Mouse (Mus musculus): ENCODE results near the gene Kcnmb3. TPM values are rescaled to one million over a fixed set of nuclear protein-coding genes. Genes with fewer than 3 reads are reported as not detected.

The Kcnmb3 gene
- polyA plus RNA-seq, 1 experiment from 2014 or later = 0.16 TPM

DNA sequence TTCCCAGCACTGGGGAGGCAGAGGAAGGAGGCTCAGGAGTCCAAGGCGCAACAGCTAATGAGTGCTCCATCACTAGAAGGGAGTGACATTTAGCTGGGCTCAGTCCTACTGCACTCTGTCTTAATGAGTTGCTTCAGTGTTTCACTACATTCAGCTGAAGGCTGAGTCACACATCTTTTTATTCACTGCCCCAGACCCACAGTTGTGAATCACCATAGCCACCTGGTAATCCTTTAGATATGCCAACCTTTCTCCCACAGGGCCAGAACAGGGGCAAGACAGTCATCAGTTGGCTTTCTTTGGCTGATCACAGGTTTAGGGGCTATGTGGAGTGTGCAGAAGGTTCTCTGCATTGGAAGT, 4.7 kb upstream of the Kcnmb3 start:
- Histone ChIP-seq H3K9ac (replicated peaks; ENCODE audit: low read depth, low read length) (no peak overlapping the region), H3K4me3 (ENCODE audit: low read depth, low read length) (no peak overlapping the region), H3K4me1 (ENCODE audit: control insufficient read depth, insufficient read depth, low read length) (no peaks in the 10 kb centered on the region), H3K36me3 (ENCODE audit: control insufficient read depth, insufficient read depth, low read length) (no peaks in the 10 kb centered on the region), H3K27ac (ENCODE audit: low read depth, low read length) (no peak overlapping the region), H3K9me3 (ENCODE audit: control insufficient read depth, low read length) (no peaks in the 10 kb centered on the region), H3K27me3 (ENCODE audit: control insufficient read depth, insufficient read depth, low read length) (no peaks in the 10 kb centered on the region), H3K4me2 (ENCODE audit: low read depth, low read length) (no peak overlapping the region)
- WGBS = 90% methylated on average over 1 of the region's 1 CpGs
- ATAC-seq (ENCODE audit: low read depth) = no peak

DNA sequence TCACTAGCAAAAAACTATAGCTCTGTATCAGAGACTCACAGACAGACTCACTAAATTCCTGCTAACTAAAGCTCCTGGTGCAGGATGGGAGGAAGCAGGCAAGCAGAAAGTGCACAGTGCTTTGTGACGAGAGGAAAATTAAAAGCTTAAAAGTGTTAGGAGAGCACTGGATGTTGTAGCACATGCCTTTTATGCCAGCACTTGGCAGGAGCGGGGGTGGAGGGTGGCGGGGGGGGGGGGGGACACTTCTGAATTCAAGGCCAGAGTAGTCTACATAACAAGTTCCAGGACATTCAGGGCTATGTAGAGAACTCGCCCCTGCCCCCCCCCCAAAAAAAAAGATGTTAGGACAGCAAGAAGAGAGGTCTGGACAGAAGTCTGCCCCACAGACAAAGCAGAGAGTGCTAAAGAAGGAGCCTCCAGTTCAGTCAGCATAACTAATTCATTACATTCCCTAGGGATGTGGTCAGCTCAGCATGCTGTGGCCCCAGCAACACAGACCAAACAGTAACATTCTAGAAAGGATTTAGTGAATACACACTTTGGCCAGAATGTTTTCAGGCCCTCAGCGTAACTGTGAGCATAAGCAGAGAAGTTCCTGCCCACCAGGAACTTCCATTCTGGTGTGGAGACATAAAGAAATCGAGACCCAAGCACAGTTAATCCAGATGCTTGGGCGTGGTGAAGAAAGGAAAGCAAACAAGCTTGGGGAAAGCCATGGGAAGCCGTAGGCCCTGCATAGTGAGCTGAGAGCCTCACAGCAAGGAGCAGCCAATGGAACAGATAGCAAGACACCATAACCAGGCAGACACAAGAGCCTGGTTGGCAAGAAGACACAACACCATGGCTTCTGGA, 4.1 kb upstream of the Kcnmb3 start:
- 59% methylated on average over 8 of the region's 8 CpGs for WGBS
- H3K9ac ChIP-seq (replicated peaks; ENCODE audit: low read depth, low read length) = no peak overlapping the region
- no peaks in the 10 kb centered on the region for H3K36me3 ChIP-seq (ENCODE audit: control insufficient read depth, insufficient read depth, low read length)
- ATAC-seq (ENCODE audit: low read depth) = no peak
- no peak overlapping the region for H3K4me3 ChIP-seq (ENCODE audit: low read depth, low read length)
- H3K4me2 ChIP-seq (ENCODE audit: low read depth, low read length) = no peak overlapping the region
- no peak overlapping the region for H3K27ac ChIP-seq (ENCODE audit: low read depth, low read length)
- no peaks in the 10 kb centered on the region for H3K27me3 ChIP-seq (ENCODE audit: control insufficient read depth, insufficient read depth, low read length)
- no peaks in the 10 kb centered on the region for H3K4me1 ChIP-seq (ENCODE audit: control insufficient read depth, insufficient read depth, low read length)
- no peaks in the 10 kb centered on the region for H3K9me3 ChIP-seq (ENCODE audit: control insufficient read depth, low read length)

DNA sequence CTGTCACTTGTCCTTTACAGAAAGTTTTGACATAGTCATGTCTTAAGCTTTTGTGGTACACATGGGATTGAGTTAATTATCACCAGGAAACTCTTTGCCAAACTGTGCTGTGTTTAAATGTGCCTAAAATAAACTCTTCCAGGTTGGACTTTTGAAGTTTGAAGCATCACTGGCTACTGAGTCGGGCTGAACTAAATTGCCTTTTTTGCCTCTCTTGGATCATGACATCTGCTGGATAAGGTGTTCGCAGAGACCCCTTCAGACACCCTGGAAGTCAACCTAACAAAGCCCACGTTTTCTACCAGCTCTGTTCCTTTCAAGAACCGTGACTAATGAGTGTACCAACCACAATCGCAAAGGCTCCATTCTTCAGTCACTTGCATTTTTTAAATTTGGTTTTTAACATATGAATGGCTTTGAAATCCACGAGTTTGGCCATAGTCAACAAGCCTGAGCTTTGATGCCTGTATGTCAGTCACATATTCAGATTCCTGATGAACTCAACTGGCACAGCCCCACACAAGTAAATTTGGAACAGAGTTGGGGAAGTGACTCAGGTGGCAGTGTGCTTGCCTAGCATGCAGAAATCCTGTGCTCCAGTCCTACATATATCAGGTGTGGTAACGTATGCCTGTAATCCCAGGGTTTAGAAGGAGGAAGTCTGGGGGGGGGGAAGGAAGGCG, 3.2 kb upstream of the Kcnmb3 start:
- ATAC-seq (ENCODE audit: low read depth) = no peak
- Histone ChIP-seq H3K9ac (replicated peaks; ENCODE audit: low read depth, low read length) (no peak overlapping the region), H3K4me3 (ENCODE audit: low read depth, low read length) (no peak overlapping the region), H3K9me3 (ENCODE audit: control insufficient read depth, low read length) (no peaks in the 10 kb centered on the region), H3K27me3 (ENCODE audit: control insufficient read depth, insufficient read depth, low read length) (no peaks in the 10 kb centered on the region), H3K4me2 (ENCODE audit: low read depth, low read length) (no peak overlapping the region), H3K27ac (ENCODE audit: low read depth, low read length) (no peak overlapping the region), H3K36me3 (ENCODE audit: control insufficient read depth, insufficient read depth, low read length) (no peaks in the 10 kb centered on the region), H3K4me1 (ENCODE audit: control insufficient read depth, insufficient read depth, low read length) (no peaks in the 10 kb centered on the region)
- WGBS = 46% methylated on average over 8 of the region's 8 CpGs

DNA sequence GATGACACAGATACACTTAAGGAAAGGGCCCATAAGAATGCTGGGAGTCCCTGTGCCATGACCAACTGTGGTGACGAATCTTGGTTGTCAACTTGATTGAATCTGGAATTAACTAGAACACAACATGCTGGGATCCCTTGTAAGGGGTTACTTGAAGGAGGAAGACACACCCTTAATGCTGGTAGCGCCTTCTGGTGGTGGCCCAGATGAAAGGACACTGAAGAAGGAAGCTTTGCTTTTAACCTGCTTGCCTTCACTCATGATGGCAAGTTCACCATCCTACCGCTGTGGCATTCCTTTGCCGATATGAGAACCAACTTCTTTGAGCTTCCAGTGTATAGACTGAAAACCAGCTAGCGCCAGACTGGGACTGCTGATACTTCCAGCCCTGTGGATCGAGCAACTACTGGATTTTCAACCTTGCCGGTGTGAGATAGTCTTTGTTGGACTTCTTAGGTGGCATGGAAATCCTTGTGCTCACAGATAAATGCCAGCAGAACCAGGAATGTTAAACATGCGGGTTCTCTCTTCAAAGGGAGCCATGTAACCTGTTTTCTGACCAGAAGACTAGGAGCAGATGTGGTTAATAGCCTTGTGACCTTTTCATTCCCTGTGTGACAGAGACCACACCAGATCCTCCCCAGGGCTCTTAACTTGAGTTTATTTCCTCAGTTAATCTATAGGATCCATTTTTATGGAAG, 2.5 kb upstream of the Kcnmb3 start:
- Histone ChIP-seq H3K9ac (replicated peaks; ENCODE audit: low read depth, low read length) (no peak overlapping the region), H3K4me1 (ENCODE audit: control insufficient read depth, insufficient read depth, low read length) (no peaks in the 10 kb centered on the region), H3K4me2 (ENCODE audit: low read depth, low read length) (no peak overlapping the region), H3K4me3 (ENCODE audit: low read depth, low read length) (no peak overlapping the region), H3K27me3 (ENCODE audit: control insufficient read depth, insufficient read depth, low read length) (no peaks in the 10 kb centered on the region), H3K27ac (ENCODE audit: low read depth, low read length) (no peak overlapping the region), H3K36me3 (ENCODE audit: control insufficient read depth, insufficient read depth, low read length) (no peaks in the 10 kb centered on the region), H3K9me3 (ENCODE audit: control insufficient read depth, low read length) (no peaks in the 10 kb centered on the region)
- no peak for ATAC-seq (ENCODE audit: low read depth)
- 88% methylated on average over 8 of the region's 8 CpGs for WGBS

- H3K4me1 ChIP-seq (ENCODE audit: control insufficient read depth, insufficient read depth, low read length) = no peaks in the 10 kb centered on the region
- H3K4me2 ChIP-seq (ENCODE audit: low read depth, low read length) = no peak overlapping the region
- ATAC-seq (ENCODE audit: low read depth) = no peak
- no peaks in the 10 kb centered on the region for H3K9me3 ChIP-seq (ENCODE audit: control insufficient read depth, low read length)
- no peak overlapping the region for H3K4me3 ChIP-seq (ENCODE audit: low read depth, low read length)
- no peak overlapping the region for H3K27ac ChIP-seq (ENCODE audit: low read depth, low read length)
- H3K9ac ChIP-seq (replicated peaks; ENCODE audit: low read depth, low read length) = no peak overlapping the region
- H3K27me3 ChIP-seq (ENCODE audit: control insufficient read depth, insufficient read depth, low read length) = no peaks in the 10 kb centered on the region
- no peaks in the 10 kb centered on the region for H3K36me3 ChIP-seq (ENCODE audit: control insufficient read depth, insufficient read depth, low read length)
These were observed 1.1 kb downstream of the Kcnmb3 start for GRCm38 (mm10) chr3:32490928-32491315.

GRCm38 (mm10) chr3:32490076-32490927, 1.7 kb downstream of the Kcnmb3 start:
- H3K4me1 ChIP-seq (ENCODE audit: control insufficient read depth, insufficient read depth, low read length) = no peaks in the 10 kb centered on the region
- no peaks in the 10 kb centered on the region for H3K9me3 ChIP-seq (ENCODE audit: control insufficient read depth, low read length)
- H3K27ac ChIP-seq (ENCODE audit: low read depth, low read length) = no peak overlapping the region
- WGBS = 66% methylated on average over 15 of the region's 15 CpGs
- no peak overlapping the region for H3K9ac ChIP-seq (replicated peaks; ENCODE audit: low read depth, low read length)
- H3K4me2 ChIP-seq (ENCODE audit: low read depth, low read length) = no peak overlapping the region
- H3K4me3 ChIP-seq (ENCODE audit: low read depth, low read length) = no peak overlapping the region
- no peaks in the 10 kb centered on the region for H3K27me3 ChIP-seq (ENCODE audit: control insufficient read depth, insufficient read depth, low read length)
- ATAC-seq (ENCODE audit: low read depth) = no peak
- no peaks in the 10 kb centered on the region for H3K36me3 ChIP-seq (ENCODE audit: control insufficient read depth, insufficient read depth, low read length)

DNA sequence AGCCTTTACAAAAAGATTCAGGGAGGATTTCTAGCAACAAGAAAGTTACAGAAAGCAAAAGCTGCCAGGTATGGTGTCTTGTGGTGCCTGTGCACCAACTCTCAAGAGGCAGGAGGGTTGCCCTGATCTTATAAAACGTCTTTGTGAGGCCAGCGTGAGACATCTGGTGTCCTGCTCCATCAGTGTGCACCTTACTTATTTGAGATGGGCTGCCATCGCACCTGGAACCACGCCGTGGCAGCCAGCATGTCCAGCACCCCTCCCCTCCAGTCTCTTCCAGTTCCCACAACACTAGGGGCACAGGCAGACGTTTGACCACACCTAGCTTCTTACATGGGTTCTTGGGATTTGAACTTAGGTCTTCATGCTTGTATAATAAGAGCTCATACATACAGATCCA, 3.9 kb downstream of the Kcnmb3 start:
- no peak overlapping the region for H3K4me2 ChIP-seq (ENCODE audit: low read depth, low read length)
- no peaks in the 10 kb centered on the region for H3K4me1 ChIP-seq (ENCODE audit: control insufficient read depth, insufficient read depth, low read length)
- H3K27ac ChIP-seq (ENCODE audit: low read depth, low read length) = no peak overlapping the region
- H3K9ac ChIP-seq (replicated peaks; ENCODE audit: low read depth, low read length) = no peak overlapping the region
- ATAC-seq (ENCODE audit: low read depth) = no peak
- 84% methylated on average over 6 of the region's 6 CpGs for WGBS
- no peaks in the 10 kb centered on the region for H3K27me3 ChIP-seq (ENCODE audit: control insufficient read depth, insufficient read depth, low read length)
- no peaks in the 10 kb centered on the region for H3K9me3 ChIP-seq (ENCODE audit: control insufficient read depth, low read length)
- no peak overlapping the region for H3K4me3 ChIP-seq (ENCODE audit: low read depth, low read length)
- H3K36me3 ChIP-seq (ENCODE audit: control insufficient read depth, insufficient read depth, low read length) = no peaks in the 10 kb centered on the region

DNA sequence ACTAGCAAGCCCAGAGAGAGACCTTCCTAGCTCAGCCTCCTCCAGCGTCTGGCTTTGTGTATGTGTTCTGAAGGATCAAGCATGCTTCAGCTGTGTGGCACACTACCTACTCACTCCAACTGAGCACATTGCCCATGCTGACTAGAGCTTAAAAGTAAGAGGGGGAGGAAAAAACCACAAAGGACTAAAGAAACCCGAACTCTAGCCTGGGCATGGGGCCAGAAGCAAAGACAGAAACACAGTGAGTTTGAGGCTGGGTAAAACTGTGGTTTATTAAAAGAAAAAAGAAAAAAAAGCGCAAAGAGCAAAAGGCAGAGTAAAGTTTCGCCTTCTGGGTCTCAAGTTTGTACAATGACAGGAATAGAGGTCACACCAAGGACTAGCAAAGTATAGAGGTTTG, 5.5 kb downstream of the Kcnmb3 start:
- no peak for ATAC-seq (ENCODE audit: low read depth)
- no peak overlapping the region for H3K9ac ChIP-seq (replicated peaks; ENCODE audit: low read depth, low read length)
- 85% methylated on average over 4 of the region's 4 CpGs for WGBS
- H3K9me3 ChIP-seq (ENCODE audit: control insufficient read depth, low read length) = no peaks in the 10 kb centered on the region
- no peaks in the 10 kb centered on the region for H3K27me3 ChIP-seq (ENCODE audit: control insufficient read depth, insufficient read depth, low read length)
- H3K4me3 ChIP-seq (ENCODE audit: low read depth, low read length) = no peak overlapping the region
- H3K4me1 ChIP-seq (ENCODE audit: control insufficient read depth, insufficient read depth, low read length) = no peaks in the 10 kb centered on the region
- no peak overlapping the region for H3K27ac ChIP-seq (ENCODE audit: low read depth, low read length)
- no peaks in the 10 kb centered on the region for H3K36me3 ChIP-seq (ENCODE audit: control insufficient read depth, insufficient read depth, low read length)
- no peak overlapping the region for H3K4me2 ChIP-seq (ENCODE audit: low read depth, low read length)
